Mouse (Mus musculus) layer of hippocampus, adult 9-10 months (tissue): ENCODE data around the gene Itga2b.

Source experiments
- DNase-seq: peaks from one replicate; pipeline ENCODE4 v3.0.0; 2022; ENCODE audit warnings: low spot score

Itga2b gene

GRCm38 (mm10) chr11:102435754-102436470, 34.0 kb downstream of the Itga2b start:
- DNase-seq = no peak

DNA sequence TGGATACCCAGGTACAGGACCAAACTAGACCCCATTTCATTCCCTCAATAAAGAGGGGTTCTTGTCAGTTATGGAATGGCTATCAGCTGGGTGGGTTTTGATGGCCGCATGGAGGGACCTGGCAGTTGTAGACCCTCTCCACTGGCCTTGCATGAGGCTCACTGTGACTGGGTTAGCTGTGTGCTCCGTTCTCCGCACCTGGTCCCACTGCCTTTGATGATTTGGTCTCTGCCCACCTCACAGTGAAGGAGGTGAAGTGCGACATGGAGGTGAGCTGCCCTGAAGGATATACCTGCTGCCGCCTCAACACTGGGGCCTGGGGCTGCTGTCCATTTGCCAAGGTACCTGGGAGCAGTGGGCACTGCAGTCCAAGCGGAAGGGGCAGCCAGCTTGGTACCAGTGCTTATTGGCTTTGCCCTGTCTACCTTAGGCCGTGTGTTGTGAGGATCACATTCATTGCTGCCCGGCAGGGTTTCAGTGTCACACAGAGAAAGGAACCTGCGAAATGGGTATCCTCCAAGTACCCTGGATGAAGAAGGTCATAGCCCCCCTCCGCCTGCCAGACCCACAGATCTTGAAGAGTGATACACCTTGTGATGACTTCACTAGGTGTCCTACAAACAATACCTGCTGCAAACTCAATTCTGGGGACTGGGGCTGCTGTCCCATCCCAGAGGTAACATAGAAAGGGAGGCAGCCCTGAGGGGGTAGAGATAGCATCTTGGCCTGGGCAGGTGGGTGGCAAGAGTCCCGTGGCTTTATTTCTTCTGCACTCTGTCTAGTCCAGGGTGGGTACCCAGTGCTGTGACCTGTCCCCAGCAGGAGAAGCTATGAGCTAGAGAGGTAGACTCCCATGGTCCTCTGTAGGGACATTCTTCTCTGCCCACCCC, 34.9 kb downstream of the Itga2b start:
- DNase-seq = no peak

DNA sequence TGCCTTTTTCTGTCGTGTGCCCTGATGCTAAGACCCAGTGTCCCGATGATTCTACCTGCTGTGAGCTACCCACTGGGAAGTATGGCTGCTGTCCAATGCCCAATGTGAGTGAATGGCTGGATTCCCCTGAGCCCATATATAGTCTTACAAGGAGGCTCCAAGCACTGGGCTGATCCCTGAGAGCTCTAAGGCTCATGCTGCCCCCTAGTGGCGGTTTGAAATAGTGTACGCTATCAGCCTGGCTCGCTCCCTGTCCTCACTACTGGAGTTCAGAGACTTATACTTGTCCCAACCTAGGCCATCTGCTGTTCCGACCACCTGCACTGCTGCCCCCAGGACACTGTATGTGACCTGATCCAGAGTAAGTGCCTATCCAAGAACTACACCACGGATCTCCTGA, 35.5 kb downstream of the Itga2b start:
- peak; percentile 90 for DNase-seq

DNA sequence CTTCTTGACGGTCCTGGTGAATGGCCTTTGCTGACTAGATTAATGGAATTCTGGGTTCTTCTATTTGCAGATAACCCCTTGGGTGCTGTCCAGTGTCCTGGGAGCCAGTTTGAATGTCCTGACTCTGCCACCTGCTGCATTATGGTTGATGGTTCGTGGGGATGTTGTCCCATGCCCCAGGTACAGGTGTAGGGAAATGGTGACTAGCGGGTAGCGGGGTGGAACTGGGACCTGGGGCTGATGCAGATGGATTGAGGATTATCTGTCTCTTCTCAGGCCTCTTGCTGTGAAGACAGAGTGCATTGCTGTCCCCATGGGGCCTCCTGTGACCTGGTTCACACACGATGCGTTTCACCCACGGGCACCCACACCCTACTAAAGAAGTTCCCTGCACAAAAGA, 36.1 kb downstream of the Itga2b start:
- no peak for DNase-seq

DNA sequence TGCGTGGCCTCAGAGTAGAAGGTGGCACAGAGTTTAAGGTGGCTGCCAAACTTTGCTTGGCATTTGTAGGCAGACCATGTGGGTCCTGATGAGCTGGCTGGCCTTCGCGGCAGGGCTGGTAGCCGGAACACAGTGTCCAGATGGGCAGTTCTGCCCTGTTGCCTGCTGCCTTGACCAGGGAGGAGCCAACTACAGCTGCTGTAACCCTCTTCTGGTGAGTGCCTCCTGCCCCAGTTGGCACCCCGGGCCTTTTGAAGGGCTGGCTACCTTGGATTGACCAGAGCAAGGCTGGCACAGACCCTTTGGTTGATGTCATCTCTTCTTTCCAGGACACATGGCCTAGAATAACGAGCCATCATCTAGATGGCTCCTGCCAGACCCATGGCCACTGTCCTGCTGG, 37.0 kb downstream of the Itga2b start:
- DNase-seq = no peak

DNA sequence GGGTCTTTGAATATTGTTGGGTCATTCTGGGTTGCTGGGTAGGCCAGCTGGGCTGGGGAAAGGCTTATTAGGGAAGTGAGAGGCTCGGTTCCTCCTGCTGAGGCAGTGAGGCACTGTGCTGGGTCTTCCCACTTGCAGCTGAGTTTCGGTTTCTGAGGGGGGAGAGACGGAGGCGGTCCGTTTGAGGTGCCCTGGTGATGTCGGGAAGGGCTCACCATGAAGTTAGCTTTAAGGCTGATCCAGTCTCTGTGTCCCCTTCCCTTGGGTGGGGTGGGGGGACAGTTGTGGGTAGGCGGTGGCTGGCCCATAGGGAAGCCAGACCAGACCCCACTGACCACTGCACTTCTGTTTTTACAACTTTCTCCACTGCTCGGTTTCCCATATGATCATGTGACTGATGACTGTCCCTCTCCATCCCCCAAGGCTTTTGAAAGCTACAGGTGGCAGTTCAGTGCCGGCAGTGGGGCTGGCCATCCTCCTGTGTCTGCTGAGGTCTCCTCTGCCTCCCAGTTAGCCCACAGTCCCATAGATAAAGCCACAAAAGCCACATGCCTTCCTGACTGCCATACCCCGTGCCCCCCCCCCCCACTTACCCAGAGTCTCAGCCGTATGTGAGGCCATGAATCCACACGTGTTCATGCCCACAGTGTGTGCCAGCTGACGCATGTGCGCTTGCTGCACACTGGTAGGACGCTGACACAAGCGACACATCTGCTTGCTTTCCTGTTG, 37.6 kb downstream of the Itga2b start:
- no peak for DNase-seq

DNA sequence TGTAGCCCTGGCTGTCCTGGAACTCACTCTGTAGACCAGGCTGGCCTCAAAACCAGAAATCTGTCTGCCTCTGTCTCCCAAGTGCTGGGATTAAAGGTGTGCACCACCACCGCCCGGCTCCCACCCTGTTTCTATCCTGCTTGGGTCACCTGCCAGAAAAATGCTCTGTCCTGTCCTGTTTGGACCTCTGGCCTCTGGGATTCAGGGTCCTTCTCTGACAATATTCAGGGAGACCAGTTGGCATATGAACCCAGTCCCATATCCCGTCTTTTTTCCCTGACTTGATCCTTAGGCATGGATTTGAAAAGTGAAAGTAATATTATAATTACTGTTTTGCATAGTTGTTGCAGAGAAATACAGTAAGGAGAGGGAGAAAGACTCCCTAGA, 38.2 kb downstream of the Itga2b start:
- DNase-seq = no peak

- no peak for DNase-seq
These were observed 38.8 kb downstream of the Itga2b start for GRCm38 (mm10) chr11:102431018-102431645.

DNA sequence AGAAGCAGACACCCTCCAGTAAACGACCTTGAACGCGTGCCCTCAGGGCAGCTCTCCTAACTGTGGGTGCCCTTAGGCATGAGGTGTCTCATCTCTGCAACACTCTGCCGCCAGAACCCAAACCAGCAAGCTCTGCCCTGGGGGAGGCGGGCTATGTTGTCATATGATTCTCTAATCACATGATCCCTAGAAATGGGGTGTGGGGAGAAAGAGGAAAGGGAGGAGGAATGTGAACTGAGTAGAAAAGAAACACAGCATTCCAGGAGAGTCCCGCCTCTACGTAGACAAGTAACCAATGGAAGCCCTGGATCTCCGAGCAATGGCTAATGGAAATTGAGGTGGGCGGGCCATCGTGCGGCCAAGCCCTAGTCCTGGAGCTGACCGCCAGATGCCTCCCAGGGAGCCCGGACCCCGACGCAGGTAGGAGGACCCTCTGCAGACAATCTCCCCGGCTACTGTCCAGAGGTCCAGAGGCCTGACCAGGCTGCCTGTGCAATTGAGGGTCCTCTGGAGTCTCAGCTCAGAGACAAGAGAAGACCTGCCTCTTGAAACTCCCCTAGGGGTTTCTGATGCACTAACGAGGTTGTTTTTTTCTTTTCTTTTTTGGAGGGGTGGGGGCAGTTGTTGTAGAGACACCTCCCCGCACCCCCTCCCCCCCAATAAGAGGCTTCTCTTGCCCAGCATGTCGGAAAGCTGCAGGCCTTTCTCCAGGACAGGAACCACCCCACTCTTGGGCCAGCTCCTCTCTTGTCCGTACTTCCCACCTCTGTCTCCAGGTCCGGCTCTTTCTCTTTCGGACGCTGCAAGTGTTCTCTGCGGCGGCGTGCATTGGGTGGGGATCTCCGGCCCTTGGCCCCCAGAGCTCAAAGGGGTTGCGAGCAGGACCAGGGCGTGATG, 39.6 kb downstream of the Itga2b start, which contains the start of gene Grn:
Grn (plus strand) TSS at position 195 of the 897 bp plus-strand sequence.
- peak; percentile 95 for DNase-seq

DNA sequence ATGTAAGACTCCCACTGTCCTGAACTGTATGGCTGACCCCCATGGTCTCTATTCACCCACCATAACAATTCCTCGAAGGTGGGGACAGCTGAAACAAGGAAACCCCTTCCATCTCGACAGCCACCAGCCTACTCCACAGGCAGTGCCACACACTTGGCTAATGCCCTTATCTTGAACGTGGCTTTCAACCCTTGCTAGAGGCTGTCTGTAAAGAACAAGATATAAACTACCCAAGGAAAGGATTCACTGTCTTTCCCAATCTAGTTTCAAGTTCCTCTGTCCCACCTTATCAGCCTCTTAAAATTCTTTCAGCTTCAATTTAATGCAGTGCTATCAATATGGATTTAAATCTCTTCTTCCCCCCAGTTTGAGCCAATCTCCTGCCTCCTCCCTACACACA, 40.4 kb downstream of the Itga2b start:
- no peak for DNase-seq

DNA sequence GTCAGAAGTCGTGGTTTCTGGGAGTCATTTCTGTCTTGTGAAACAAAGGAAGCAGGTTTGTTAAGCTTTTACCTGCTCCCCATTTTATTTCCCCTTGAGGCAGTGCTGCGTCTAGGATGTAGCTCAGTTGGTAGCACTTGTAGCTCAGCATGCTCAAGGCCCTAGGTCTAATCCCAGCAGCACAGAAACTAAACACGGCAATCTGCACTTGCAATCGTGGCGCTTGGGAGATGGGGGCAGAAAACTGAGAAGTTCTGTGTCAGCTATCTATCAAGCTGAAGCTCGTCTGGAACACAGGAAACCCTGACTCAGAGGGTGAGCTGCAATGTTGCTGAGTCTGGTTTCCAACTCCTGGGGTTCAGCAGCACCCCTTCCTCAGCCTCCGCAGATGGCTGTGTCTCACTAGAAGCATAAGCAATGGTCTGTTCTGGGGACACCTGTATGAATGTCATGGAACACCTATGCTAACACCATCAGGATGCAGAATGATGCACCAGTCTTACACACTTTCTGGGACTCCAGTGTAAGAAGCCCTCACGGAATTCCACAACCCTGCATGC, 40.9 kb downstream of the Itga2b start:
- DNase-seq = no peak

GRCm38 (mm10) chr11:102425555-102426316, 44.2 kb downstream of the Itga2b start:
- no peak for DNase-seq

GRCm38 (mm10) chr11:102424666-102425065, 45.3 kb downstream of the Itga2b start:
- no peak for DNase-seq

GRCm38 (mm10) chr11:102421559-102421958, 48.4 kb downstream of the Itga2b start:
- no peak for DNase-seq

- no peak for DNase-seq
These were observed 51.0 kb downstream of the Itga2b start for GRCm38 (mm10) chr11:102418887-102419286.

DNA sequence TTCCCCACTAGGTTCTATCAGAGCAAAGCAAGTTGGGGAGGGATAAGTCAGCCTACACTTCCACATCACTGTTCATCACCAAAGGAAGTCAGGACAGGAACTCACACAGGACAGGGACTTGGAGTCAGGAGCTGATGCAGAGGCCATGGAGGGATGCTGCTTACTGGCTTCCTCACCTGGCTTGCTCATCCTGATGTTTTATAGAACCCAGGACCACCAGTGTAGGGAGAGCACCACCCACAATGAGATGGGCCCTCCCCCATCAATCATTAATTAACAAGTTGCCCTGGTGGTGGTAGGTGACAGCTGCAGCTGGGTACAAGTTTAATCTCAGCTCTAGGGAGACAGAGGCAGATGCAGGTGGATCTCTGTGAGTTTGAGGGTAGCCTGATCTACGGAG, 52.8 kb downstream of the Itga2b start:
- DNase-seq = no peak

DNA sequence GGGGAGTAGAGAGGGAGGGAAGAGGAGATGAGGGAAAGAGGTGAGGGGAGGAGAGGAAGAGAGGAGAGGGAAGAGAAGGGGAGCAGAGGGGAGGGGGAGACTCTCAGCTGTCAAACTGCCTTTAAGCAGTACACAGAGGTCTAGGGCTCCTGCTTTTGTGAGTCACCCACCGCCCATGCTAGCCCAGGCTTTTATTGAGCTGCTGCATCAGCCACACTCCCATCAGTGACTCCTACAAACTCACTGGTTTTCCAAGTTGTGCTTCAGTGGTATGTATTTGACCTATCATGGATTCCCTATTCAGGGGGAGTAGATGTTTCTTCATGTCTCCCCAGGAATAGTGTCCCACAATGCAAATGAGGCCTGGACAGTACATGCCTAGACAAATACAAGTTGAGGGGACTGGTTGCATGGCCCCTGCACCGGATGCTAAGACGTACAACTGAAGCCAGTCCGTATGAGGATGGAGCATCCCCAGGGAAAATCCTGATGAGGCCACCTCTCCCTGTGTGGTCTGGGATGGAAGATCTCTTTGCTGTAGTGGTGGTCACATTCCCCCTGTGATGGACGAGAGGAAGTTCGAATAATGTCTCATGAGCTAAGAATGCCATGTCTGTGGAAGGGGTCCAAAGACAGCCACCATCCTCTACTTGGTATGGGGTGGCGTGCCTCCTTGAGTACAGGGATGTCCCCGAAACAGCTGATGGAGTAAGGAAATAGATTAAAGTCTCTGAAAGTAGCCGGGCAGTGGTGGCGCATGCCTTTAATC, 54.7 kb downstream of the Itga2b start:
- DNase-seq = no peak

GRCm38 (mm10) chr11:102413059-102413458, 56.9 kb downstream of the Itga2b start:
- DNase-seq = no peak

DNA sequence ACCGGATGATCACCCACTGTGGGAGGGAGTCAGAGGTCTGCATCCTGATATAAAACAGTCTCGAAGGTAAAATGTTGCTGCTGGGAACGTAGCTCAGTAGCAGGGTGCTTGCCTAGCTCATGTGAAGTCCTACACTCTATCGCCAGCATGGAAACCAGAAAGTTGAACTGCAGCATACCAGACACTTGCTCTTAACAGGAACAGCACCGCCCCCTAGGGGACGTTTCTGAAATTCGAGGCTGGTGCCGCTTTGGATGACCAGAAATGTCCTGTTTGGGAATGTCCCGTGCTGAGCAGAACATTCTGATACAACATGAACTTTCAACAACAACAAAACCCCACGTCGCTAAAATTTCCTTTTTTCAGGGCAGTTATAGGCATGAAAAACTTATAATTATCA, 58.2 kb downstream of the Itga2b start:
- peak; percentile 84 for DNase-seq
